Mouse (Mus musculus): ENCODE results near the gene Pias4. TPM values are rescaled to one million over a fixed set of nuclear protein-coding genes. Genes with fewer than 3 reads are reported as not detected.
A peak's percentile ranks its signal among the peaks of the same experiment; 100 is the strongest.

Pias4 gene
- polyA plus RNA-seq, 1 experiment from 2014 or later: 58.4 TPM

DNA sequence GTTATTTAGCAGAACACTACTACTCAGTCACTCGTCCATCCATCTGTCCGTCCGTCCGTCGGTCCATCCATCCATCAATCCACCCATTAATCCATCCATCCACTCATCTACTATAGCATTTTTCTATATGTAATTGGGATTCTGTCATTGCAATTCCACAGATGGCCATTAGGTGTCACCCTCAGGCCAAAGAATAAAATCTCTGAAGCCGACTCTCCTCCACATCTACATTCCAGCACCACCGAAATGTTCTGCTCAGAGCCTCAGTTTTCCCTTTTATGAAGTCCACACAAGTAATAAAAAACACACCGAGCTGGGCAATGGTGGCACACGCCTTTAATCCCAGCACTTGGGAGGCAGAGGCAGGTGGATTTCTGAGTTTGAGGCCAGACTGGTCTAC, 30.5 kb upstream of the Pias4 start:
- Histone ChIP-seq H3K4me3 (no peak overlapping the region), H3K9me3 (no peaks in the 10 kb centered on the region), H3K27ac (no peak overlapping the region), H3K27me3 (peaks cover 57% of the 10 kb centered on the region), H3K4me2 (no peak overlapping the region), H3K4me1 (replicated peaks) (peaks cover 13% of the 10 kb centered on the region), H3K9ac (no peak overlapping the region), H3K36me3 (no peaks in the 10 kb centered on the region)
- ATAC-seq (ENCODE audit: low FRiP score): no peak
- 6% methylated on average over 9 of the region's 9 CpGs for WGBS

DNA sequence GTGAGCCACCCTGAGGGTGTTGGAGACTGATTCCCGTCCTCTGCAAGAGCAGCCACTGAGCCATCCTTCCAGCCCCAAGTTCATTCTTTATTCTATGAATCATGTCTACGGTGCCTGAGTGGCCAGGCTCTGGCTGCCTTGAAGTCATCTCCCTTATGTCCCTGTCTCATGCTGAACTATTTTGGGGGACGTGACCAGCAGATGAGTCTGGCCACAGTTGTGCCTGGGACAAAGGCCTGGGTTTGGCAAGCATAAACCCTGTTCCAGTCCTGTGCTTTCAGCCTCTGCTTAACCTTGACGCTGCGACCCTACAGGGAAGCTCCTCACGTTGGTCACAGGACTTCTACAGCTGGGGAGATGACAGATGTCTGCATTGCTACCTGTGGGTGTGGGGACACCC, 29.6 kb upstream of the Pias4 start:
- H3K27me3 ChIP-seq: peaks cover 57% of the 10 kb centered on the region

DNA sequence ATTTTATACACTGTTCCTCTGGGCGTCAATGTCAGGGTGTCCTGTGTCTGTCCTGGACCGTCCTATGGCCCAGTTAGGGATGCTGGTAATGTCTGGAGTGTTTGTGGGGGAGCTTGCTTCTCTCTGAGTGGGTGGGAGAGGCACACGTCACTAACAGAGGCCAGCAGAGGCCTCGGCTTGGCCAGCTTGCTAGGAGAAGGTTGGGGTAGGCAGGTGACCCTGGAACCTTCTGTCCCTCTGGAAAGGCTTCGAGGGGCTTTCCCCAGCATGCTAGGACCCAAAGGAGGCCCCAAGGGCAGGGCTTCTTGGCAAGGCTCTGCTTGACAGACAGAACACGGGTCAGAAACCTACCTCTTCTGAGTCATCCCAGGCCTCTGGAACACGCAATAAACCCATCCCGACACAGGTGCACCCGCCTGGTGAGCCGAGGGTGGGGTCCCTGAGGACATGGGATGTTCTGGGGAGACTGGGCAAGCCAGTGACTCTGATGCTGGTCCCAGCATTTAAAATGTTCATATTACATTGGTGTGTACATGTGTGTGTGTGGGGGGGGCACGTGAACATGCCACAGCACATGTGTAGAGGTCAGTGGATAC, 28.8 kb upstream of the Pias4 start:
- peaks cover 1% of the 10 kb centered on the region; the same call in 1 of the 2 replicates for H3K36me3 ChIP-seq
- no peak overlapping the region for H3K4me2 ChIP-seq
- 64% methylated on average over 11 of the region's 11 CpGs for WGBS
- peaks cover 57% of the 10 kb centered on the region for H3K27me3 ChIP-seq
- H3K4me3 ChIP-seq: no peak overlapping the region
- H3K27ac ChIP-seq: no peak overlapping the region
- H3K9ac ChIP-seq: no peak overlapping the region
- H3K9me3 ChIP-seq: no peaks in the 10 kb centered on the region
- peaks cover 26% of the 10 kb centered on the region for H3K4me1 ChIP-seq (replicated peaks)
- no peak for ATAC-seq (ENCODE audit: low FRiP score)

More for the DNA sequence above, 29.6 kb upstream of the Pias4 start:
- ATAC-seq (ENCODE audit: low FRiP score): no peak
- H3K9me3 ChIP-seq: no peaks in the 10 kb centered on the region
- H3K27ac ChIP-seq: no peak overlapping the region
- H3K36me3 ChIP-seq: no peaks in the 10 kb centered on the region
- H3K4me1 ChIP-seq (replicated peaks): peaks cover 19% of the 10 kb centered on the region
- H3K4me3 ChIP-seq: no peak overlapping the region
- no peak overlapping the region for H3K9ac ChIP-seq
- no peak overlapping the region for H3K4me2 ChIP-seq
- WGBS: 50% methylated on average over 6 of the region's 6 CpGs

GRCm38 (mm10) chr10:81195300-81195699, 27.6 kb upstream of the Pias4 start:
- Histone ChIP-seq H3K27me3 (peaks cover 57% of the 10 kb centered on the region), H3K4me1 (replicated peaks) (peaks cover 28% of the 10 kb centered on the region), H3K4me3 (no peak overlapping the region), H3K4me2 (no peak overlapping the region), H3K9ac (no peak overlapping the region), H3K27ac (no peak overlapping the region), H3K9me3 (no peaks in the 10 kb centered on the region), H3K36me3 (peaks cover 14% of the 10 kb centered on the region)
- WGBS: 76% methylated on average over 4 of the region's 4 CpGs
- ATAC-seq (ENCODE audit: low FRiP score): no peak

- Histone ChIP-seq H3K4me2 (0 out of 2 replicates have a peak overlapping the region, but pooled peaks have one; percentile 2), H3K27ac (no peak overlapping the region), H3K4me1 (replicated peaks) (peaks cover 28% of the 10 kb centered on the region), H3K36me3 (peaks cover 23% of the 10 kb centered on the region), H3K9me3 (no peaks in the 10 kb centered on the region), H3K27me3 (peaks cover 47% of the 10 kb centered on the region), H3K4me3 (no peak overlapping the region), H3K9ac (peak overlapping the region; percentile 53)
- ATAC-seq (ENCODE audit: low FRiP score): no peak
- WGBS: 16% methylated on average over 37 of the region's 37 CpGs
Observed at GRCm38 (mm10) chr10:81193991-81194774, 26.5 kb upstream of the Pias4 start.

DNA sequence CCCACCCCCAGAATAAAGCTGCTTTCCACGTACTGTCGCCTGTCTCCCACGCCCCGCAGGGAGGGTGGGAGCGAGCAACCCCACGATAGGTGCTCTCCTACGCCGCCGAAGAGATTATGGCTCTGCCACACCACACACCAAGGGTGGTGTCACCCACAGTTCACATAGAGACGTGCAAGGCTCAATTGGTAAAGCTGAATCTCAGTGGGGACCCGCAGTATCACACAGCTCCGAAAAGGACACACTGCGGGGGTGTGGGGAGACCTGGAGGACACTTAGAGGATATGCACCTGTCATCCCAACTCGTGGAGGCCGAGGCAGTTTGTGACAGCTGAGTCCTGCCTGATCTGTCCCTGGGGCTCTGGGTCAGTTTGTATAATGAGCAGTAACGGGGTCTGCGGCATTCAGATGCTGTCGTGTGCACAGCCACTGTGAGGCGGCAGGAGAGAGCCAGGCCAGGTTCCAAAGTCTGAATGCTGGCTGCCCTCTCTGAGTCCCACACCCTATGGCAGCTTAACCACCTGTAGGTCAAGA, 25.3 kb upstream of the Pias4 start:
- ATAC-seq (ENCODE audit: low FRiP score): peak; percentile 45
- Histone ChIP-seq H3K4me1 (replicated peaks) (peaks cover 28% of the 10 kb centered on the region), H3K9me3 (no peaks in the 10 kb centered on the region), H3K4me3 (peak overlapping the region; percentile 58), H3K27me3 (peaks cover 40% of the 10 kb centered on the region), H3K9ac (peak overlapping the region; percentile 79), H3K36me3 (peaks cover 32% of the 10 kb centered on the region), H3K27ac (peak overlapping the region; percentile 98), H3K4me2 (peak overlapping the region; percentile 92)
- WGBS: 2% methylated on average over 19 of the region's 19 CpGs

GRCm38 (mm10) chr10:81192270-81192967, 24.7 kb upstream of the Pias4 start:
- Histone ChIP-seq H3K4me3 (peak overlapping the region; percentile 58), H3K36me3 (peaks cover 37% of the 10 kb centered on the region), H3K4me1 (replicated peaks) (peaks cover 28% of the 10 kb centered on the region), H3K4me2 (peak overlapping the region; percentile 92), H3K27me3 (peaks cover 36% of the 10 kb centered on the region), H3K9ac (peak overlapping the region; percentile 79), H3K9me3 (no peaks in the 10 kb centered on the region), H3K27ac (peak overlapping the region; percentile 98)
- WGBS: 1% methylated on average over 79 of the region's 93 CpGs
- ATAC-seq (ENCODE audit: low FRiP score): peak; percentile 87

- Histone ChIP-seq H3K36me3 (peaks cover 47% of the 10 kb centered on the region), H3K4me2 (peak overlapping the region; percentile 92), H3K27me3 (peaks cover 27% of the 10 kb centered on the region), H3K27ac (peak overlapping the region; percentile 98), H3K9ac (peak overlapping the region; percentile 79), H3K4me3 (no peak overlapping the region; the same call in 1 of the 2 replicates), H3K4me1 (replicated peaks) (peaks cover 28% of the 10 kb centered on the region), H3K9me3 (no peaks in the 10 kb centered on the region)
- WGBS: 93% methylated on average over 18 of the region's 18 CpGs
- ATAC-seq (ENCODE audit: low FRiP score): no peak
Observed at GRCm38 (mm10) chr10:81191342-81191982, 23.7 kb upstream of the Pias4 start.

DNA sequence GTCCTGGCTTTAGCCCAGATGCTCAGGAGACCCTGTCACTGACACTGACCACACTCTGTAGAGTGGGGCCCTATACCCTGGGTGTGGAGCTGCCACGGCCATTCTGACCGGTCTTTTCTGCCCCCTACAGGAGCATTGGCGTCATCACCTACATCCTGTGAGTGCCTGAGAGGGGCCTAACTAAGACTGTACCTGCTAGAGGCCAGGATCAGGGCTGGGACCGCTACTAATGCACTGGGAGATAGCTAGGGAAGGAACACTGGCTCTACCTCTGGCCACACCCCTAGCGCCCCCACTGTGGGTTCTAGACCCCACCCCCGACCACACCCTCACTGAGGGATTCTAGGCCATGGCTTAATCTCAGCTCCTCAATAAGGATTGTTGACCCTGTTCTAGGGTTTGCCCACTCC, 23.2 kb upstream of the Pias4 start:
- Histone ChIP-seq H3K9ac (no peak overlapping the region), H3K4me2 (no peak overlapping the region), H3K36me3 (peaks cover 49% of the 10 kb centered on the region), H3K4me1 (replicated peaks) (peaks cover 28% of the 10 kb centered on the region), H3K4me3 (no peak overlapping the region), H3K27ac (no peak overlapping the region), H3K27me3 (peaks cover 21% of the 10 kb centered on the region), H3K9me3 (no peaks in the 10 kb centered on the region)
- WGBS: 76% methylated on average over 6 of the region's 6 CpGs
- no peak for ATAC-seq (ENCODE audit: low FRiP score)

DNA sequence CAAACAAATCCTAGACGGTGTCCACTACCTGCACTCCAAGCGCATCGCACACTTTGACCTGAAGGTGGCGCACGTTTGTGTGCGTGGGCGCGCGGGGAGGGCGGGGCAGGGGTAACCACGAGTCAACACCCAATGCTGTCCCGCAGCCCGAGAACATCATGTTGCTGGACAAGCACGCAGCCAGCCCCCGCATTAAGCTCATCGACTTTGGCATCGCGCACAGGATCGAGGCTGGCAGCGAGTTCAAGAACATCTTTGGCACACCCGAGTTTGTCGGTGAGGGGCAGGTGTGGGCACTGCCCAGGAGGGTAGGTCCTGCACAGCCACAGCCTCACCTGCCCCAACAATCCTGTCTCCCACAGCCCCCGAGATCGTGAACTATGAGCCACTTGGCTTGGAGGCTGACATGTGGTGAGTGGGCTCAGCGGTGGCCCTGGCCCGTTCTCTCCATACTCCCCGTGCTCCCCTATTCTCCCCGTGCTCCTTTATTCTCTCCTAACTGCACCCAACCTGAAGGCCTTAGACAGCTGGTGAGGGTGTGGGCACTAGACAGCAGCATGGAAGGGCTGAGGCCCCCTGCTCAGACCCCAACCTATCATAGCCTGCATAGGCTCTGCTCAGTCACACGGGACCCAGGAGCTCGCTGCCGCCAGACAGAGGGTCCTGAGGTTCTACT, 22.7 kb upstream of the Pias4 start:
- Histone ChIP-seq H3K4me2 (no peak overlapping the region), H3K4me3 (no peak overlapping the region), H3K9me3 (no peaks in the 10 kb centered on the region), H3K27ac (no peak overlapping the region), H3K4me1 (replicated peaks) (peaks cover 28% of the 10 kb centered on the region), H3K36me3 (peaks cover 54% of the 10 kb centered on the region), H3K9ac (no peak overlapping the region), H3K27me3 (peaks cover 16% of the 10 kb centered on the region)
- no peak for ATAC-seq (ENCODE audit: low FRiP score)
- WGBS: 68% methylated on average over 31 of the region's 31 CpGs

DNA sequence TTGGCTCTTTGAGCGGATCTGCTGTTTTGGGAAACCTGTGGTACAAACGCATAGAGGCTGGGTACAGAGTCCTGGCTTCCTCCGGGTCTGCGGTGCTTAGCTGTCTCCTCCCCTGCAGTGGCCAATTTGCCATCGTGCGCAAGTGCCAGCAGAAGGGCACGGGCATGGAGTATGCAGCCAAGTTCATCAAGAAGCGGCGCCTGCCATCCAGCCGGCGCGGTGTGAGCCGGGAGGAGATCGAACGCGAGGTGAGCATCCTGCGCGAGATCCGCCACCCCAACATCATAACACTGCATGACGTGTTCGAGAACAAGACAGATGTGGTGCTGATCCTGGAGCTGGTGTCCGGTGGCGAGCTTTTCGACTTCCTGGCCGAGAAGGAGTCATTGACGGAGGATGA, 22.1 kb upstream of the Pias4 start:
- H3K27me3 ChIP-seq: peaks cover 10% of the 10 kb centered on the region
- peaks cover 28% of the 10 kb centered on the region for H3K4me1 ChIP-seq (replicated peaks)
- no peak for ATAC-seq (ENCODE audit: low FRiP score)
- H3K9me3 ChIP-seq: no peaks in the 10 kb centered on the region
- H3K9ac ChIP-seq: no peak overlapping the region
- H3K4me3 ChIP-seq: no peak overlapping the region
- peaks cover 59% of the 10 kb centered on the region for H3K36me3 ChIP-seq
- no peak overlapping the region for H3K27ac ChIP-seq
- 81% methylated on average over 26 of the region's 26 CpGs for WGBS
- no peak overlapping the region for H3K4me2 ChIP-seq

Data from hindbrain, embryonic 13.5 days (tissue).